ENCODE assay signal across 28 mouse cellular contexts in the genomic region with DNA sequence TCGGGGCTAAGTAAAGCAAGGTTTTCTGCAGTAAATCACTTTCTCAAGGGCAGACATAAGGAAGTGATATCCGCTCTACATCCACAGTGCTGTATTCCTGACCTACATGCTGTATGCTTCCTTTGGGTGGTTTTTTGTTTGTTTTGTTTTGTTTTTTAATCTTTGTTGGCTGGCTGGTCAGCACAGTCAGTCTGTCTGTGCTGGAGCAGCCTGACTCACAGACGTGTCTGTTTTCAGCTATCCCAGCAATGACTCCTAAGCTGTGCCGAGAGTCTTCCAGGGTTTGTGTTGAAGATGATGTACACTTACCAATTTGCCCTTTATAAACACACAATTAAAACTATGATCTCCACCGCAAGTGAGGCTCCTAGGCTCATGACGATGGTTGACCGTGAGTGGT. TPM values are rescaled to one million over a fixed set of nuclear protein-coding genes. Genes with fewer than 3 reads are reported as not detected.
A peak's percentile ranks its signal among the peaks of the same experiment; 100 is the strongest.
DNase-seq lines count a peak whose midpoint lies in the region; ATAC-seq and TF ChIP-seq lines count a peak whose summit lies in the region.
"Had no signal": no experiment of that assay in that cellular context is flagged by ENCODE, and none has a peak within 500 bp of the region (broad histone marks: within the 10 kb centered on the region; RNA-seq: fewer than 3 reads in every experiment).

No protein-coding gene starts in this region.

- ATAC-seq in embryonic facial prominence, embryonic 12.5 days (ENCODE audit: insufficient number of reproducible peaks, insufficient read depth, low FRiP score, low TSS enrichment) = no peak
- no peak for ATAC-seq in hindbrain, postnatal 0 days
- no peak for ATAC-seq in hindbrain, embryonic 13.5 days (ENCODE audit: low FRiP score)
- ATAC-seq in lung, embryonic 15.5 days (ENCODE audit: borderline replicate concordance, extremely low read depth, low FRiP score, low TSS enrichment) = no peak
- ATAC-seq in stomach, postnatal 0 days (ENCODE audit: low FRiP score, low TSS enrichment) = 0 out of 2 replicates have a peak, but pooled peaks have one; percentile 18
- ATAC-seq: forebrain, postnatal 0 days; midbrain, embryonic 13.5 days had no signal

- no peak for DNase-seq in embryonic facial prominence, embryonic 10.5 days (ENCODE audit: low spot score)
- DNase-seq in hindbrain, postnatal 0 days (ENCODE audit: low spot score) = no peak
- DNase-seq in lung, postnatal 14 days = no peak
- no peak for DNase-seq in stomach, postnatal 0 days (ENCODE audit: low spot score)
- DNase-seq in cerebellum, postnatal 4 days (ENCODE audit: low spot score in 2 of 2) = no peak
- DNase-seq: adrenal gland, adult 8-10 months; cerebellum, adult 9-10 months; cerebellum, postnatal 36 days; forebrain, postnatal 0 days; kidney, adult 18-20 months; kidney, postnatal 36 days; layer of hippocampus, postnatal 36 days; lung, postnatal 4 days; thymus, postnatal 4 days had no signal

- H3K4me3 ChIP-seq in embryonic facial prominence, embryonic 12.5 days = no peak overlapping the region
- no peak overlapping the region for H3K4me3 ChIP-seq in embryonic facial prominence, embryonic 10.5 days
- H3K4me3 ChIP-seq in hindbrain, postnatal 0 days (ENCODE audit: low read length) = no peak overlapping the region
- no peak overlapping the region for H3K4me3 ChIP-seq in hindbrain, embryonic 13.5 days
- no peak overlapping the region for H3K4me3 ChIP-seq in lung, embryonic 15.5 days
- H3K4me3 ChIP-seq in stomach, postnatal 0 days (ENCODE audit: low read depth, low read length) = no peak overlapping the region
- H3K4me3 ChIP-seq: erythroblast, embryonic 14.5 days; forebrain, embryonic 12.5 days; heart, embryonic 15.5 days; limb, embryonic 12.5 days; megakaryocyte, embryonic 14.5 days had no signal

- no peak for TF ChIP-seq EP300 in stomach, postnatal 0 days (optimal IDR thresholded peaks at IDR 0.05)

- H3K4me2 ChIP-seq in embryonic facial prominence, embryonic 12.5 days (replicated peaks) = no peak overlapping the region
- peak overlapping the region; percentile 54 for H3K4me2 ChIP-seq in hindbrain, postnatal 0 days (ENCODE audit: low read depth, low read length)
- H3K4me2 ChIP-seq in hindbrain, embryonic 13.5 days = no peak overlapping the region
- H3K4me2 ChIP-seq in lung, embryonic 15.5 days = no peak overlapping the region
- 0 out of 2 replicates have a peak overlapping the region, but pooled peaks have one; percentile 3 for H3K4me2 ChIP-seq in stomach, postnatal 0 days (replicated peaks; ENCODE audit: low read depth)
- H3K4me2 ChIP-seq: forebrain, embryonic 12.5 days; liver, embryonic 11.5 days had no signal

- H3K36me3 ChIP-seq in embryonic facial prominence, embryonic 12.5 days = no peaks in the 10 kb centered on the region
- H3K36me3 ChIP-seq in embryonic facial prominence, embryonic 10.5 days (replicated peaks) = no peaks in the 10 kb centered on the region
- no peaks in the 10 kb centered on the region for H3K36me3 ChIP-seq in hindbrain, postnatal 0 days (ENCODE audit: insufficient read depth, low read length)
- no peaks in the 10 kb centered on the region for H3K36me3 ChIP-seq in hindbrain, embryonic 13.5 days
- no peaks in the 10 kb centered on the region for H3K36me3 ChIP-seq in lung, embryonic 15.5 days
- no peaks in the 10 kb centered on the region for H3K36me3 ChIP-seq in stomach, postnatal 0 days (ENCODE audit: control insufficient read depth, insufficient read depth, low read length)
- H3K36me3 ChIP-seq: forebrain, embryonic 12.5 days; heart, embryonic 15.5 days; limb, embryonic 12.5 days; midbrain, embryonic 13.5 days had no signal

- WGBS in embryonic facial prominence, embryonic 12.5 days = 74% methylated on average over 7 of the region's 7 CpGs
- WGBS in embryonic facial prominence, embryonic 10.5 days = 86% methylated on average over 7 of the region's 7 CpGs
- WGBS in hindbrain, postnatal 0 days = 83% methylated on average over 7 of the region's 7 CpGs
- 90% methylated on average over 7 of the region's 7 CpGs for WGBS in hindbrain, embryonic 13.5 days
- WGBS in lung, embryonic 15.5 days = 46% methylated on average over 7 of the region's 7 CpGs
- 58% methylated on average over 7 of the region's 7 CpGs for WGBS in stomach, postnatal 0 days

- H3K9me3 ChIP-seq in embryonic facial prominence, embryonic 12.5 days = no peaks in the 10 kb centered on the region
- no peaks in the 10 kb centered on the region for H3K9me3 ChIP-seq in embryonic facial prominence, embryonic 10.5 days
- no peaks in the 10 kb centered on the region for H3K9me3 ChIP-seq in hindbrain, postnatal 0 days (ENCODE audit: low read length)
- no peaks in the 10 kb centered on the region for H3K9me3 ChIP-seq in hindbrain, embryonic 13.5 days
- no peaks in the 10 kb centered on the region for H3K9me3 ChIP-seq in lung, embryonic 15.5 days
- no peaks in the 10 kb centered on the region for H3K9me3 ChIP-seq in stomach, postnatal 0 days (ENCODE audit: control insufficient read depth, low read length)
- H3K9me3 ChIP-seq: forebrain, embryonic 12.5 days; heart, embryonic 15.5 days; limb, embryonic 12.5 days; megakaryocyte, embryonic 14.5 days; midbrain, embryonic 13.5 days had no signal

- H3K4me1 ChIP-seq in embryonic facial prominence, embryonic 12.5 days = peaks cover 36% of the 10 kb centered on the region; the same call in 1 of the 2 replicates
- H3K4me1 ChIP-seq in embryonic facial prominence, embryonic 10.5 days = peaks cover 43% of the 10 kb centered on the region
- peaks cover 17% of the 10 kb centered on the region; the same call in 1 of the 2 replicates for H3K4me1 ChIP-seq in hindbrain, postnatal 0 days (ENCODE audit: insufficient read depth, low read length)
- H3K4me1 ChIP-seq in hindbrain, embryonic 13.5 days (replicated peaks) = peaks cover 31% of the 10 kb centered on the region
- peaks cover 36% of the 10 kb centered on the region for H3K4me1 ChIP-seq in lung, embryonic 15.5 days
- H3K4me1 ChIP-seq in stomach, postnatal 0 days (replicated peaks; ENCODE audit: control insufficient read depth, insufficient read depth) = no peaks in the 10 kb centered on the region

- no peak overlapping the region for H3K9ac ChIP-seq in embryonic facial prominence, embryonic 12.5 days
- no peak overlapping the region for H3K9ac ChIP-seq in hindbrain, postnatal 0 days (replicated peaks; ENCODE audit: low read length)
- no peak overlapping the region for H3K9ac ChIP-seq in hindbrain, embryonic 13.5 days
- H3K9ac ChIP-seq in lung, embryonic 15.5 days = no peak overlapping the region
- no peak overlapping the region for H3K9ac ChIP-seq in stomach, postnatal 0 days (ENCODE audit: low read length)
- H3K9ac ChIP-seq: forebrain, embryonic 12.5 days; forebrain, postnatal 0 days; heart, embryonic 15.5 days; limb, embryonic 12.5 days; midbrain, embryonic 13.5 days had no signal

- H3K27me3 ChIP-seq in embryonic facial prominence, embryonic 12.5 days = no peaks in the 10 kb centered on the region
- no peaks in the 10 kb centered on the region for H3K27me3 ChIP-seq in embryonic facial prominence, embryonic 10.5 days (replicated peaks; ENCODE audit: low read depth, poor library complexity, severe bottlenecking)
- no peaks in the 10 kb centered on the region for H3K27me3 ChIP-seq in hindbrain, postnatal 0 days (ENCODE audit: insufficient read depth, low read length)
- H3K27me3 ChIP-seq in hindbrain, embryonic 13.5 days = no peaks in the 10 kb centered on the region
- no peaks in the 10 kb centered on the region for H3K27me3 ChIP-seq in lung, embryonic 15.5 days
- H3K27me3 ChIP-seq in stomach, postnatal 0 days (ENCODE audit: control insufficient read depth, insufficient read depth, low read length) = no peaks in the 10 kb centered on the region
- H3K27me3 ChIP-seq: CH12.LX; forebrain, embryonic 12.5 days; heart, embryonic 15.5 days; limb, embryonic 12.5 days; megakaryocyte, embryonic 14.5 days; midbrain, embryonic 13.5 days had no signal

- peak overlapping the region; percentile 17 for H3K27ac ChIP-seq in embryonic facial prominence, embryonic 12.5 days
- H3K27ac ChIP-seq in embryonic facial prominence, embryonic 10.5 days (replicated peaks) = no peak overlapping the region
- H3K27ac ChIP-seq in hindbrain, postnatal 0 days = no peak overlapping the region
- no peak overlapping the region for H3K27ac ChIP-seq in hindbrain, embryonic 13.5 days
- H3K27ac ChIP-seq in lung, embryonic 15.5 days = 0 out of 2 replicates have a peak overlapping the region, but pooled peaks have one; percentile 3
- no peak overlapping the region for H3K27ac ChIP-seq in stomach, postnatal 0 days (replicated peaks)
- H3K27ac ChIP-seq: forebrain, embryonic 12.5 days; midbrain, embryonic 13.5 days had no signal

- TF ChIP-seq CTCF in hindbrain, postnatal 0 days (IDR thresholded peaks at IDR 0.05; ENCODE audit: low read depth) = no peak
- no peak for TF ChIP-seq CTCF in stomach, postnatal 0 days (IDR thresholded peaks at IDR 0.05; ENCODE audit: low read depth)

RNA-seq across cellular contexts. Expression of a gene that starts 56.7 kb away (rescaled TPM):
- 110 TPM in 2 replicates for polyA plus RNA-seq in embryonic facial prominence, embryonic 12.5 days (2016; fragmentation: Nextera tagmentation; extraction: Ambion mirVana)
- polyA plus RNA-seq in embryonic facial prominence, embryonic 10.5 days (2016; fragmentation: Nextera tagmentation; extraction: Ambion mirVana) = 150 and 152 TPM in 2 replicates
- 33.1 and 43.3 TPM in 2 replicates for total RNA-seq in hindbrain, postnatal 0 days (2014; rRNA removed)
- 42.3 and 44.8 TPM in 2 replicates for polyA plus RNA-seq in hindbrain, postnatal 0 days (2015; fragmentation: Nextera tagmentation; extraction: Ambion mirVana)
- 66.5 and 68.0 TPM in 2 replicates for polyA plus RNA-seq in hindbrain, embryonic 13.5 days (2015; fragmentation: Nextera tagmentation; extraction: Ambion mirVana)
- polyA plus RNA-seq in lung, embryonic 15.5 days (2015; fragmentation: Nextera tagmentation; extraction: Ambion mirVana) = 99.9 and 101 TPM in 2 replicates
- 26.2 and 28.1 TPM in 2 replicates for polyA plus RNA-seq in stomach, postnatal 0 days (2015; fragmentation: Nextera tagmentation; extraction: Ambion mirVana)

RNA-seq across cellular contexts. Expression of a gene that starts 57.9 kb away (rescaled TPM):
- 0.12 TPM in 1 of 2 replicates, not detected in the other for polyA plus RNA-seq in embryonic facial prominence, embryonic 12.5 days (2016; fragmentation: Nextera tagmentation; extraction: Ambion mirVana)
- 0.05 TPM in 1 of 2 replicates, not detected in the other for polyA plus RNA-seq in embryonic facial prominence, embryonic 10.5 days (2016; fragmentation: Nextera tagmentation; extraction: Ambion mirVana)
- total RNA-seq in hindbrain, postnatal 0 days (2014; rRNA removed) = 0.05 TPM in 1 of 2 replicates, not detected in the other
- 0.06 and 0.21 TPM in 2 replicates for polyA plus RNA-seq in hindbrain, postnatal 0 days (2015; fragmentation: Nextera tagmentation; extraction: Ambion mirVana)
- polyA plus RNA-seq in hindbrain, embryonic 13.5 days (2015; fragmentation: Nextera tagmentation; extraction: Ambion mirVana) = 0.14 and 0.19 TPM in 2 replicates
- polyA plus RNA-seq in lung, embryonic 15.5 days (2015; fragmentation: Nextera tagmentation; extraction: Ambion mirVana) = 0.14 TPM in 1 of 2 replicates, not detected in the other
- polyA plus RNA-seq in stomach, postnatal 0 days (2015; fragmentation: Nextera tagmentation; extraction: Ambion mirVana) = 0.10 and 0.22 TPM in 2 replicates
- total RNA-seq: gastrocnemius, adult 8-10 months; monocyte, adult 5-6 weeks had no signal
- polyA plus RNA-seq: C2C12; erythroblast, embryonic 14.5 days; forebrain, embryonic 12.5 days; limb, embryonic 12.5 days; liver, embryonic 11.5 days had no signal

Comparison
In these comparisons a context has a peak if more than half of its experiments do, and no peak if none do; other contexts are left out.
1. H3K27ac ChIP-seq: peak in embryonic facial prominence, embryonic 12.5 days (single experiment) and lung, embryonic 15.5 days (single experiment); none in embryonic facial prominence, embryonic 10.5 days (single experiment), hindbrain, postnatal 0 days (single experiment), hindbrain, embryonic 13.5 days (single experiment) and stomach, postnatal 0 days (single experiment).
2. H3K4me2 ChIP-seq: peak in hindbrain, postnatal 0 days (single experiment) and stomach, postnatal 0 days (single experiment); none in embryonic facial prominence, embryonic 12.5 days (single experiment), hindbrain, embryonic 13.5 days (single experiment) and lung, embryonic 15.5 days (single experiment).